Mouse (Mus musculus) C2C12 (cell line): Measurements from ENCODE around the gene Olfr545. TPM values are rescaled to one million over a fixed set of nuclear protein-coding genes. Genes with fewer than 3 reads are reported as not detected.

Experiments used
- H3K27me3 ChIP-seq: one replicate; pipeline ENCODE4 v1.6.1; 2011; ENCODE audit not compliant: control insufficient read depth, insufficient read depth, insufficient read length
- H3K36me3 ChIP-seq: one replicate; pipeline ENCODE4 v1.6.1; 2011; ENCODE audit not compliant: control insufficient read depth, insufficient read depth
- H3K4me3 ChIP-seq: one replicate; pipeline ENCODE4 v1.5.1; 2011; ENCODE audit warnings: mild to moderate bottlenecking, control low read depth; ENCODE audit not compliant: poor library complexity, insufficient read depth, severe bottlenecking
- H3K79me2 ChIP-seq: one replicate; pipeline ENCODE4 v1.6.1; 2011; ENCODE audit not compliant: control insufficient read depth, insufficient read depth
- H3K79me3 ChIP-seq: one replicate; pipeline ENCODE4 v1.6.1; 2011; ENCODE audit warnings: low read depth, control low read depth
- H3ac ChIP-seq: one replicate; pipeline ENCODE3; 2011; ENCODE audit warnings: low read depth; ENCODE audit not compliant: control insufficient read depth, insufficient read length
- CEBPB ChIP-seq: IDR thresholded peaks from one replicate; pipeline ENCODE4 v1.6.1; 2011; ENCODE audit warnings: low read depth, mild to moderate bottlenecking, control low read depth, moderate library complexity
- CTCF ChIP-seq: IDR thresholded peaks from one replicate; pipeline ENCODE4 v1.5.1; 2011; ENCODE audit not compliant: control insufficient read depth, insufficient read depth, insufficient read length
- FOSL1 ChIP-seq: IDR thresholded peaks from one replicate; pipeline ENCODE4 v1.8.0; 2011; ENCODE audit warnings: mild to moderate bottlenecking, low read length; ENCODE audit not compliant: poor library complexity, insufficient read depth, severe bottlenecking
- MAX ChIP-seq: IDR thresholded peaks from one replicate; pipeline ENCODE4 v1.6.1; 2011; ENCODE audit warnings: mild to moderate bottlenecking, control low read depth
- MYOD1 ChIP-seq: IDR thresholded peaks from one replicate; pipeline ENCODE4 v1.6.1; 2011; ENCODE audit warnings: low read depth; ENCODE audit not compliant: control insufficient read depth, insufficient read length
- MYOG ChIP-seq: IDR thresholded peaks from one replicate; pipeline ENCODE4 v1.6.1; 2011; ENCODE audit not compliant: control insufficient read depth, insufficient read length; ENCODE audit errors: extremely low read depth
- USF1 ChIP-seq: IDR thresholded peaks from one replicate; pipeline ENCODE4 v1.6.1; 2011; ENCODE audit warnings: low read depth, mild to moderate bottlenecking, control low read depth, moderate library complexity
- polyA plus RNA-seq: library from polyadenylated mRNA; unstranded; fragments of >200 nt; fragmentation: generic; extraction: Trizol; gene quantifications from one replicate; pipeline ENCODE4 v1.2.1, GENCODE M21; 2012; ENCODE audit warnings: missing spikeins

The Olfr545 gene
- polyA plus RNA-seq, 1 experiment, result not detected

GRCm38 (mm10) chr7:102516261-102517050 is 17.1 kb upstream of the Olfr545 start:
- no peaks in the 10 kb centered on the region for H3K79me2 ChIP-seq
- no peaks in the 10 kb centered on the region for H3K27me3 ChIP-seq
- no peak overlapping the region for H3K4me3 ChIP-seq
- TF ChIP-seq CTCF (no peak), MYOD1 (no peak), CEBPB (no peak), USF1 (no peak), MYOG (no peak), MAX (no peak), FOSL1 (no peak)
- no peaks in the 10 kb centered on the region for H3K79me3 ChIP-seq
- no peak overlapping the region for H3ac ChIP-seq
- H3K36me3 ChIP-seq, result no peaks in the 10 kb centered on the region

- TF ChIP-seq MYOD1 (no peak), FOSL1 (no peak), USF1 (no peak), CEBPB (no peak), MYOG (no peak), CTCF (no peak), MAX (no peak)
- H3K4me3 ChIP-seq, result no peak overlapping the region
- H3ac ChIP-seq, result no peak overlapping the region
- H3K27me3 ChIP-seq, result no peaks in the 10 kb centered on the region
- no peaks in the 10 kb centered on the region for H3K79me2 ChIP-seq
- H3K36me3 ChIP-seq, result no peaks in the 10 kb centered on the region
- H3K79me3 ChIP-seq, result no peaks in the 10 kb centered on the region
These were observed 14.8 kb upstream of the Olfr545 start for GRCm38 (mm10) chr7:102514144-102514543.

GRCm38 (mm10) chr7:102512814-102513435 is 13.6 kb upstream of the Olfr545 start:
- TF ChIP-seq CTCF (peak; percentile 89), CEBPB (no peak)
- Histone ChIP-seq H3K79me2 (no peaks in the 10 kb centered on the region), H3K4me3 (no peak overlapping the region), H3ac (no peak overlapping the region), H3K36me3 (no peaks in the 10 kb centered on the region), H3K27me3 (no peaks in the 10 kb centered on the region), H3K79me3 (no peaks in the 10 kb centered on the region)

GRCm38 (mm10) chr7:102511927-102512326 is 12.6 kb upstream of the Olfr545 start:
- Histone ChIP-seq H3K27me3 (no peaks in the 10 kb centered on the region), H3ac (no peak overlapping the region), H3K4me3 (no peak overlapping the region), H3K79me3 (no peaks in the 10 kb centered on the region), H3K79me2 (no peaks in the 10 kb centered on the region), H3K36me3 (no peaks in the 10 kb centered on the region)
- TF ChIP-seq CEBPB, result no peak
- TF ChIP-seq MYOD1, result no peak
- TF ChIP-seq MYOG, result no peak
- no peak for TF ChIP-seq USF1
- TF ChIP-seq MAX, result no peak
- no peak for TF ChIP-seq CTCF
- no peak for TF ChIP-seq FOSL1

GRCm38 (mm10) chr7:102509726-102510125 is 10.4 kb upstream of the Olfr545 start:
- H3K36me3 ChIP-seq, result no peaks in the 10 kb centered on the region
- H3K4me3 ChIP-seq, result no peak overlapping the region
- TF ChIP-seq MYOD1 (no peak), MAX (no peak), CEBPB (no peak), MYOG (no peak), CTCF (no peak), USF1 (no peak), FOSL1 (no peak)
- no peaks in the 10 kb centered on the region for H3K79me3 ChIP-seq
- H3K79me2 ChIP-seq, result no peaks in the 10 kb centered on the region
- no peaks in the 10 kb centered on the region for H3K27me3 ChIP-seq
- no peak overlapping the region for H3ac ChIP-seq

- Histone ChIP-seq H3K79me3 (no peaks in the 10 kb centered on the region), H3K79me2 (no peaks in the 10 kb centered on the region), H3ac (no peak overlapping the region), H3K36me3 (no peaks in the 10 kb centered on the region), H3K27me3 (no peaks in the 10 kb centered on the region), H3K4me3 (no peak overlapping the region)
- TF ChIP-seq FOSL1 (no peak), MYOG (no peak), USF1 (no peak)
These were observed 9.3 kb upstream of the Olfr545 start for GRCm38 (mm10) chr7:102508666-102509065.
